Comparison of ENCODE assay signal across 10 mouse cellular contexts in genomic region chr15:101176284-101176680, GRCm38 (mm10). TPM values are rescaled to one million over a fixed set of nuclear protein-coding genes. Genes with fewer than 3 reads are reported as not detected.
DNase-seq lines count a peak whose midpoint lies in the region; ATAC-seq and TF ChIP-seq lines count a peak whose summit lies in the region.
"Had no signal": no experiment of that assay in that cellular context is flagged by ENCODE, and none has a peak within 500 bp of the region (broad histone marks: within the 10 kb centered on the region; RNA-seq: fewer than 3 reads in every experiment).

No protein-coding gene starts in this region.

- no peak for TF ChIP-seq CTCF in midbrain, postnatal 0 days (IDR thresholded peaks at IDR 0.05)

- 53% methylated on average over 3 of the region's 3 CpGs for WGBS in kidney, embryonic 16.5 days
- 61% methylated on average over 3 of the region's 3 CpGs for WGBS in forebrain, embryonic 10.5 days
- WGBS in intestine, embryonic 16.5 days = 38% methylated on average over 3 of the region's 3 CpGs
- WGBS in midbrain, postnatal 0 days = 44% methylated on average over 3 of the region's 3 CpGs

- peak overlapping the region; percentile 15; the same call in 1 of the 2 replicates for H3K27ac ChIP-seq in kidney, embryonic 16.5 days (ENCODE audit: low read length)
- peak overlapping the region; percentile 98; the same call in 1 of the 2 replicates for H3K27ac ChIP-seq in forebrain, embryonic 10.5 days
- peak overlapping the region; percentile 94 for H3K27ac ChIP-seq in intestine, embryonic 16.5 days (ENCODE audit: low read length)
- no peak overlapping the region for H3K27ac ChIP-seq in midbrain, postnatal 0 days (ENCODE audit: low read depth, low read length)
- H3K27ac ChIP-seq: macrophage had no signal

- H3K4me1 ChIP-seq in kidney, embryonic 16.5 days (ENCODE audit: insufficient read depth, low read length) = peaks cover 48% of the 10 kb centered on the region
- peaks cover 69% of the 10 kb centered on the region for H3K4me1 ChIP-seq in forebrain, embryonic 10.5 days
- peaks cover 49% of the 10 kb centered on the region for H3K4me1 ChIP-seq in intestine, embryonic 16.5 days (ENCODE audit: control insufficient read depth, insufficient read depth, low read length)
- peaks cover 3% of the 10 kb centered on the region; the same call in 1 of the 2 replicates for H3K4me1 ChIP-seq in midbrain, postnatal 0 days (ENCODE audit: insufficient read depth, low read length)

- ATAC-seq in kidney, embryonic 16.5 days (ENCODE audit: low FRiP score, low TSS enrichment) = no peak
- no peak for ATAC-seq in intestine, embryonic 16.5 days
- no peak for ATAC-seq in midbrain, postnatal 0 days (ENCODE audit: low FRiP score)

- H3K4me3 ChIP-seq in kidney, embryonic 16.5 days (ENCODE audit: low read length) = no peak overlapping the region
- H3K4me3 ChIP-seq in forebrain, embryonic 10.5 days = peak overlapping the region; percentile 98
- H3K4me3 ChIP-seq in intestine, embryonic 16.5 days (ENCODE audit: low read length) = peak overlapping the region; percentile 87
- peak overlapping the region; percentile 88; the same call in 1 of the 2 replicates for H3K4me3 ChIP-seq in midbrain, postnatal 0 days (ENCODE audit: low read depth, low read length)

- no peak for DNase-seq in kidney, postnatal 14 days
- no peak for DNase-seq in forebrain, embryonic 10.5 days (ENCODE audit: extremely low spot score, low spot score)
- DNase-seq in midbrain, postnatal 0 days (ENCODE audit: low spot score) = no peak
- no peak for DNase-seq in c-Kit-positive CD71-positive TER-119-positive erythroid progenitor cells, embryonic 14.5 days (ENCODE audit: low spot score)
- no peak for DNase-seq in frontal cortex, postnatal 25 days (ENCODE audit: low spot score in 2 of 2)
- DNase-seq in embryo, embryonic 11 days = no peak
- DNase-seq: right cerebral cortex, postnatal 14 days had no signal

- H3K4me2 ChIP-seq in kidney, embryonic 16.5 days (replicated peaks; ENCODE audit: low read depth, low read length) = peak overlapping the region; percentile 94; the same call in 1 of the 2 replicates
- peak overlapping the region; percentile 88 for H3K4me2 ChIP-seq in intestine, embryonic 16.5 days (ENCODE audit: low read depth, low read length)
- peak overlapping the region; percentile 88 for H3K4me2 ChIP-seq in midbrain, postnatal 0 days (ENCODE audit: low read depth, low read length, poor library complexity, severe bottlenecking)

- peak overlapping the region; percentile 96; the same call in 1 of the 2 replicates for H3K9ac ChIP-seq in kidney, embryonic 16.5 days (replicated peaks; ENCODE audit: low read length)
- peak overlapping the region; percentile 99 for H3K9ac ChIP-seq in intestine, embryonic 16.5 days (ENCODE audit: low read depth, low read length)
- no peak overlapping the region for H3K9ac ChIP-seq in midbrain, postnatal 0 days (replicated peaks; ENCODE audit: low read length, poor library complexity, severe bottlenecking)

- H3K9me3 ChIP-seq in kidney, embryonic 16.5 days (ENCODE audit: low read length) = no peaks in the 10 kb centered on the region
- H3K9me3 ChIP-seq in forebrain, embryonic 10.5 days = no peaks in the 10 kb centered on the region
- H3K9me3 ChIP-seq in intestine, embryonic 16.5 days (ENCODE audit: control insufficient read depth, low read length) = no peaks in the 10 kb centered on the region
- no peaks in the 10 kb centered on the region for H3K9me3 ChIP-seq in midbrain, postnatal 0 days (ENCODE audit: low read length)

- no peaks in the 10 kb centered on the region for H3K27me3 ChIP-seq in kidney, embryonic 16.5 days (ENCODE audit: insufficient read depth, low read length)
- H3K27me3 ChIP-seq in forebrain, embryonic 10.5 days (ENCODE audit: poor library complexity, severe bottlenecking) = peaks cover 21% of the 10 kb centered on the region
- no peaks in the 10 kb centered on the region for H3K27me3 ChIP-seq in intestine, embryonic 16.5 days (replicated peaks; ENCODE audit: control insufficient read depth, insufficient read depth, low read length)
- H3K27me3 ChIP-seq in midbrain, postnatal 0 days (ENCODE audit: insufficient read depth, low read length) = no peaks in the 10 kb centered on the region

- H3K36me3 ChIP-seq in kidney, embryonic 16.5 days (ENCODE audit: insufficient read depth, low read length) = no peaks in the 10 kb centered on the region
- no peaks in the 10 kb centered on the region; the same call in 1 of the 2 replicates for H3K36me3 ChIP-seq in forebrain, embryonic 10.5 days (replicated peaks)
- no peaks in the 10 kb centered on the region for H3K36me3 ChIP-seq in intestine, embryonic 16.5 days (ENCODE audit: control insufficient read depth, insufficient read depth, low read length)
- H3K36me3 ChIP-seq in midbrain, postnatal 0 days (ENCODE audit: insufficient read depth, low read length) = no peaks in the 10 kb centered on the region

RNA-seq across cellular contexts. Expression of gene Acvr1b, which starts 2.4 kb away (rescaled TPM):
- 7.4 and 8.8 TPM in 2 replicates for polyA plus RNA-seq in kidney, embryonic 16.5 days (2015; fragmentation: Nextera tagmentation; extraction: Ambion mirVana)
- polyA plus RNA-seq in forebrain, embryonic 10.5 days (2016; fragmentation: Nextera tagmentation; extraction: Ambion mirVana) = 5.8 TPM in 2 replicates
- polyA plus RNA-seq in intestine, embryonic 16.5 days (2015; fragmentation: Nextera tagmentation; extraction: Ambion mirVana) = 10.4 and 11.0 TPM in 2 replicates
- 77.8 and 86.8 TPM in 2 replicates for total RNA-seq in midbrain, postnatal 0 days (2014; rRNA removed)
- 15.2 and 15.8 TPM in 2 replicates for polyA plus RNA-seq in midbrain, postnatal 0 days (2015; fragmentation: Nextera tagmentation; extraction: Ambion mirVana)

RNA-seq across cellular contexts. Expression of gene Grasp, which starts 47.7 kb away (rescaled TPM):
- polyA plus RNA-seq in kidney, embryonic 16.5 days (2015; fragmentation: Nextera tagmentation; extraction: Ambion mirVana) = 3.2 and 3.4 TPM in 2 replicates
- polyA plus RNA-seq in forebrain, embryonic 10.5 days (2016; fragmentation: Nextera tagmentation; extraction: Ambion mirVana) = 2.6 and 4.1 TPM in 2 replicates
- polyA plus RNA-seq in intestine, embryonic 16.5 days (2015; fragmentation: Nextera tagmentation; extraction: Ambion mirVana) = 2.3 and 2.8 TPM in 2 replicates
- 6.3 and 7.7 TPM in 2 replicates for total RNA-seq in midbrain, postnatal 0 days (2014; rRNA removed)
- polyA plus RNA-seq in midbrain, postnatal 0 days (2015; fragmentation: Nextera tagmentation; extraction: Ambion mirVana) = 1.8 and 1.9 TPM in 2 replicates

RNA-seq across cellular contexts. Expression of gene Acvrl1, which starts 48.0 kb away (rescaled TPM):
- 20.6 and 24.4 TPM in 2 replicates for polyA plus RNA-seq in kidney, embryonic 16.5 days (2015; fragmentation: Nextera tagmentation; extraction: Ambion mirVana)
- 8.0 and 8.1 TPM in 2 replicates for polyA plus RNA-seq in forebrain, embryonic 10.5 days (2016; fragmentation: Nextera tagmentation; extraction: Ambion mirVana)
- 31.2 and 31.9 TPM in 2 replicates for polyA plus RNA-seq in intestine, embryonic 16.5 days (2015; fragmentation: Nextera tagmentation; extraction: Ambion mirVana)
- total RNA-seq in midbrain, postnatal 0 days (2014; rRNA removed) = 8.4 and 11.2 TPM in 2 replicates
- polyA plus RNA-seq in midbrain, postnatal 0 days (2015; fragmentation: Nextera tagmentation; extraction: Ambion mirVana) = 6.1 and 6.7 TPM in 2 replicates
